Mouse (Mus musculus) ES-Bruce4 (cell line): Measurements from ENCODE around the gene Vgll4.

Experiments
- CTCF ChIP-seq: IDR thresholded peaks from one replicate; pipeline ENCODE4 v1.8.1; 2011; ENCODE audit warnings: low read depth, low read length
- EP300 ChIP-seq: IDR thresholded peaks from 2 replicates; pipeline ENCODE4 v1.6.1; 2011; ENCODE audit warnings: low read depth, low read length; ENCODE audit not compliant: insufficient read depth
- POLR2A ChIP-seq: IDR thresholded peaks from one replicate; pipeline ENCODE4 v1.8.1; 2011; ENCODE audit warnings: low read length; ENCODE audit not compliant: insufficient read depth

DNA sequence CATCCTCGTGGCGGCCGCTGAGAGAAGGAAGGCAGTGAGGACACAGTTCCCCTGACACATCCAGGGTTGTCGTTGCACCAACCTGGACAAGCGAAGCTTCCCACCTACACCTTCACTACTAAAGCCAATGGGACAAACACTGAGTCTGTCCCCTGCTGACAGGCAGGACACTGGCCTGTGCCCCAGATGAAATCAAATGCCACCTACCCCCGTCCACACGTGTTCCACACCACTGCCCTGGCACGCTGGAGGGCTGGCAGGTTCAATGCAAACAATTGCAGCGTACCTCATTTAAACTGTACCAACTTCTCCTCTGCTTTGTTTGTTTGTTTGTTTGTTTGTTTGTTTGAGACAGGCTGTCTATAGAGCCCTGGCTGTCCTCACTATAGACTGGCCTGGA is 50.8 kb downstream of the Vgll4 start:
- TF ChIP-seq CTCF (no peak), POLR2A (no peak), EP300 (no peak)
